ENCODE assay signal across 8 mouse cellular contexts in the genomic region with DNA sequence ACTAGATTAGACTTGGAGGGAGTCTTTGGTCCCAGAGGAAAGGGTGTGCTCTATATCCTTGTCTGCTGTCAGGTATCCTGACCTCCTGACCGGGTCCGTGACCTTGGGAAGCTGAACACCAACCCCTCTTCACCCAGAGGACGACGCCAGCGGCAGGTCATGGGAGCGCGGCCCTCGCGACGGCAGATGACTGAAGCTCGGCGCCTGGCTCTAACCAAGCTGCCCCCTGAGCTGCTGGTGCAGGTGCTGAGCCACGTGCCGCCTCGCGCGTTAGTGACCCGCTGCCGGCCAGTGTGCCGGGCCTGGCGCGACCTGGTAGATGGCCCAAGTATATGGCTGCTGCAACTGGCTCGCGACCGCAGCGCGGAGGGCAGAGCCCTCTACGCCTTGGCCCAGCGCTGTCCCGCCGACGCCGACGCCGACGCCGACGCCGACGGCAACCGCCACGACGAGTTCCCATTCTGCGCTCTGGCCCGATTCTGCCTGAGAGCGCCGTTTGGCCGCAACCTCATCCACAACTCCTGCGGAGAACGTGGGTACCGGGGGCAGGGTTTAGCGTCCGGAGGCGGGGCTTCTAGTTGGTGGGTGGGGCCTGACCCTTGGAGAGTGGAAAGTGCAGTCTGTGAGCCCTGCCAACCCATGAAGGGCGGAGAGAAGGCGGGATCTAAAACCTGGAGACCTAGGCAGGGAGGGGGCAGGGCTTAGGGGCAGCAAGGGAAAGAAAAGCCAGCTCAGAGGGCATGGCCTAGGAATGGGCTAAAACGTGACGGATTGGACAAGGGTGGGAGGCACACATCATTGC. TPM values are rescaled to one million over a fixed set of nuclear protein-coding genes. Genes with fewer than 3 reads are reported as not detected.
DNase-seq lines count a peak whose midpoint lies in the region; ATAC-seq lines count a peak whose summit lies in the region.

No protein-coding gene starts in this region.

- H3K9me3 ChIP-seq in forebrain, embryonic 15.5 days: no peaks in the 10 kb centered on the region

- H3K4me2 ChIP-seq in forebrain, embryonic 15.5 days (replicated peaks): peak overlapping the region; percentile 65

- WGBS in forebrain, embryonic 15.5 days: 2% methylated on average over 58 of the region's 58 CpGs
- WGBS in large intestine, adult 2 months: 9% methylated on average over 58 of the region's 58 CpGs

- H3K4me1 ChIP-seq in forebrain, embryonic 15.5 days: peaks cover 8% of the 10 kb centered on the region; the same call in 1 of the 2 replicates

- H3K27me3 ChIP-seq in forebrain, embryonic 15.5 days: no peaks in the 10 kb centered on the region

- ATAC-seq in forebrain, embryonic 15.5 days (replicated peaks): peak; percentile 72
- ATAC-seq in megakaryocyte progenitor cell, adult 5-6 weeks (replicated peaks; ENCODE audit: poor library complexity): peak; percentile 99

- intact Hi-C loops in left cerebral cortex, postnatal 14 days (cut with DNase I): no loop called here

- peak overlapping the region; percentile 42 for H3K4me3 ChIP-seq in forebrain, embryonic 15.5 days

- no peak overlapping the region for H3K27ac ChIP-seq in forebrain, embryonic 15.5 days (replicated peaks)

- peak; percentile 87 to 94 for DNase-seq in adrenal gland, adult (ENCODE audit: inconsistent age in 2 of 2, low spot score in 1 of 2)
- peak; percentile 68 to 81 for DNase-seq in cerebellum, adult 18-20 months
- DNase-seq in heart, postnatal 4 days: peak; percentile 75
- peak; percentile 78 for DNase-seq in large intestine, adult 2 months (ENCODE audit: low read depth, low spot score)
- DNase-seq in spleen, adult 12 weeks (ENCODE audit: low spot score): peak; percentile 58
- no peak for DNase-seq in left cerebral cortex, postnatal 14 days (ENCODE audit: low spot score in 2 of 2)

- H3K36me3 ChIP-seq in forebrain, embryonic 15.5 days: no peaks in the 10 kb centered on the region

- H3K9ac ChIP-seq in forebrain, embryonic 15.5 days (replicated peaks): peak overlapping the region; percentile 34

RNA-seq across cellular contexts. Expression of a gene that starts 9.1 kb away (rescaled TPM):
- 109 and 113 TPM in 2 replicates for polyA plus RNA-seq in forebrain, embryonic 15.5 days (2015; fragmentation: Nextera tagmentation; extraction: Ambion mirVana)
- total RNA-seq in heart, postnatal 4 days (2021): 10 to 100 TPM; 44.5 to 45.9 TPM
- polyA plus RNA-seq in large intestine, adult 2 months (2012; rRNA removed): 67.1 and 70.6 TPM in 2 replicates
- 104 and 122 TPM in 2 replicates for total RNA-seq in megakaryocyte progenitor cell, adult 5-6 weeks (2015)
- total RNA-seq in megakaryocyte progenitor cell, adult 5-6 weeks (2017): 44.1 and 59.1 TPM in 2 replicates
- total RNA-seq in left cerebral cortex, postnatal 14 days (2021): 10 to 100 TPM; 60.4 to 66.5 TPM

RNA-seq across cellular contexts. Expression of a gene that starts 9.2 kb away (rescaled TPM):
- 18.5 and 18.6 TPM in 2 replicates for polyA plus RNA-seq in forebrain, embryonic 15.5 days (2015; fragmentation: Nextera tagmentation; extraction: Ambion mirVana)
- total RNA-seq in heart, postnatal 4 days (2021): 10 to 100 TPM; 19.3 to 19.9 TPM
- polyA plus RNA-seq in large intestine, adult 2 months (2012; rRNA removed): 25.0 and 27.4 TPM in 2 replicates
- 8.1 and 8.8 TPM in 2 replicates for total RNA-seq in megakaryocyte progenitor cell, adult 5-6 weeks (2015)
- total RNA-seq in megakaryocyte progenitor cell, adult 5-6 weeks (2017): 13.5 and 15.7 TPM in 2 replicates
- total RNA-seq in left cerebral cortex, postnatal 14 days (2021): 10 to 100 TPM; 13.0 to 17.9 TPM

RNA-seq across cellular contexts. Expression of a gene that starts 15.9 kb away (rescaled TPM):
- 3.3 and 3.8 TPM in 2 replicates for polyA plus RNA-seq in forebrain, embryonic 15.5 days (2015; fragmentation: Nextera tagmentation; extraction: Ambion mirVana)
- total RNA-seq in heart, postnatal 4 days (2021): 1 to 10 TPM; 2.6 to 4.2 TPM
- polyA plus RNA-seq in large intestine, adult 2 months (2012; rRNA removed): 0.89 TPM in 2 replicates
- total RNA-seq in megakaryocyte progenitor cell, adult 5-6 weeks (2015): 1.6 and 2.2 TPM in 2 replicates
- total RNA-seq in megakaryocyte progenitor cell, adult 5-6 weeks (2017): 1.7 and 4.1 TPM in 2 replicates
- total RNA-seq in left cerebral cortex, postnatal 14 days (2021): under 1 TPM; 0.88 to 0.93 TPM

RNA-seq across cellular contexts. Expression of a gene that starts 23.4 kb away (rescaled TPM):
- polyA plus RNA-seq in forebrain, embryonic 15.5 days (2015; fragmentation: Nextera tagmentation; extraction: Ambion mirVana): 0.27 TPM in 1 of 2 replicates, not detected in the other
- total RNA-seq in heart, postnatal 4 days (2021): not detected
- not detected in 2 replicates for polyA plus RNA-seq in large intestine, adult 2 months (2012; rRNA removed)
- not detected in 2 replicates for total RNA-seq in megakaryocyte progenitor cell, adult 5-6 weeks (2015)
- not detected in 2 replicates for total RNA-seq in megakaryocyte progenitor cell, adult 5-6 weeks (2017)
- total RNA-seq in left cerebral cortex, postnatal 14 days (2021): 1 to 10 TPM; 1.3 TPM

RNA-seq across cellular contexts. Expression of a gene that starts 34.0 kb away (rescaled TPM):
- polyA plus RNA-seq in forebrain, embryonic 15.5 days (2015; fragmentation: Nextera tagmentation; extraction: Ambion mirVana): 105 and 109 TPM in 2 replicates
- total RNA-seq in heart, postnatal 4 days (2021): 10 to 100 TPM; 56.4 to 58.3 TPM
- 40.2 and 53.9 TPM in 2 replicates for polyA plus RNA-seq in large intestine, adult 2 months (2012; rRNA removed)
- total RNA-seq in megakaryocyte progenitor cell, adult 5-6 weeks (2015): 41.4 and 47.5 TPM in 2 replicates
- total RNA-seq in megakaryocyte progenitor cell, adult 5-6 weeks (2017): 19.2 and 21.1 TPM in 2 replicates
- 100 to 1,000 TPM; 189 to 230 TPM for total RNA-seq in left cerebral cortex, postnatal 14 days (2021)

Comparison
In these comparisons a context has a peak if more than half of its experiments do, and no peak if none do; other contexts are left out.
1. DNase-seq: peak in adrenal gland, adult (2 of 2), cerebellum, adult 18-20 months (2 of 2), heart, postnatal 4 days (single experiment), large intestine, adult 2 months (single experiment) and spleen, adult 12 weeks (single experiment); none in left cerebral cortex, postnatal 14 days (0 of 2).